Mouse (Mus musculus) kidney, embryonic 14.5 days (tissue): ENCODE measurements around the gene Mylpf. TPM values are rescaled to one million over a fixed set of nuclear protein-coding genes. Genes with fewer than 3 reads are reported as not detected.
A peak's percentile ranks its signal among the peaks of the same experiment; 100 is the strongest.

Source experiments
- ATAC-seq: fragments of 200-750 bp; cut with Nextera tagmentation; 2 replicates; pipeline ENCODE4 v1.8.0; 2017; ENCODE audit warnings: moderate number of reproducible peaks, mild to moderate bottlenecking, moderate TSS enrichment, moderate library complexity; ENCODE audit not compliant: low FRiP score, low TSS enrichment
- H3K27ac ChIP-seq: fragments of 300-500 bp; sonication (generic); 2 replicates; pipeline ENCODE4 v1.5.1; 2014; ENCODE audit warnings: low read depth, mild to moderate bottlenecking, low read length, moderate library complexity, mixed read lengths
- H3K27me3 ChIP-seq: fragments of 300-500 bp; sonication (generic); 2 replicates; pipeline ENCODE4 v1.6.1; 2014; ENCODE audit warnings: mild to moderate bottlenecking, low read length; ENCODE audit not compliant: control insufficient read depth, insufficient read depth
- H3K36me3 ChIP-seq: fragments of 300-500 bp; sonication (generic); 2 replicates; pipeline ENCODE4 v1.6.1; 2014; ENCODE audit warnings: low read length, mixed read lengths; ENCODE audit not compliant: control insufficient read depth, insufficient read depth
- H3K4me1 ChIP-seq: fragments of 300-500 bp; sonication (generic); 2 replicates; pipeline ENCODE4 v1.6.1; 2014; ENCODE audit warnings: low read length, mixed read lengths; ENCODE audit not compliant: control insufficient read depth, insufficient read depth
- H3K4me2 ChIP-seq: fragments of 300-500 bp; sonication (generic); replicated peaks from 2 replicates; pipeline ENCODE4 v1.6.1; 2014; ENCODE audit warnings: low read depth, mild to moderate bottlenecking, low read length
- H3K4me3 ChIP-seq: fragments of 300-500 bp; sonication (generic); 2 replicates; pipeline ENCODE4 v1.5.1; 2014; ENCODE audit warnings: mild to moderate bottlenecking, low read length
- H3K9ac ChIP-seq: fragments of 300-500 bp; sonication (generic); 2 replicates; pipeline ENCODE4 v1.6.1; 2014; ENCODE audit warnings: low read depth, mild to moderate bottlenecking, low read length, moderate library complexity
- H3K9me3 ChIP-seq: fragments of 300-500 bp; sonication (generic); 2 replicates; pipeline ENCODE4 v1.6.1; 2016; ENCODE audit warnings: low read length; ENCODE audit not compliant: control insufficient read depth
- WGBS: fragments of 180-500 bp; shearing (Covaris S2); extraction: QIAGEN DNeasy Blood & Tissue Kit; methylation state at CpG from one replicate; pipeline ENCODE4 v1.1.7; 2014; 5-methylcytosine and 5-hydroxymethylcytosine counted together
- polyA plus RNA-seq: library from polyadenylated mRNA; unstranded; fragments of >200 nt; fragmentation: Nextera tagmentation; extraction: Ambion mirVana; gene quantifications from 2 replicates; pipeline ENCODE4 v1.2.1, GENCODE M21; 2014

Gene Mylpf
- polyA plus RNA-seq, 1 experiment from 2014 or later, result 10.3 TPM

DNA sequence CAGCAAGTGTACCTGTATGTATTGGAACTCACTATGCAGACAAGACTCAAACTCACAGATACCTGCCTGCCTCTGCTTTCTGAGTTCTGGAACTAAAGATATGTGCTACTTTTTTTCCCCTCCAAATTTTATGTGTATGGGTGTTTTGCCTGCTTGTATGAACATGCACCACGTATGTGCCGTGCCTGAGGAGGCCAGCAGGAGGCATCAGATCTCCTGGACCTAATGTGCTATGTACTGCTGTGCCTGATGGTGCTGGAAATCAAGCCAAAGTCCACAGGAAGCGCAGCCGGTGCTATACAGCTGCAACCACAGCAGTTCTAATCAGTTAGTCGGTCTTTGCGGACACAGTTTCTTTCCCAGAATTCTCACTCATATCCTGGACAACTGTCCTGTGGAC, 24.9 kb upstream of the Mylpf start:
- no peak for ATAC-seq
- H3K4me3 ChIP-seq, result no peak overlapping the region

DNA sequence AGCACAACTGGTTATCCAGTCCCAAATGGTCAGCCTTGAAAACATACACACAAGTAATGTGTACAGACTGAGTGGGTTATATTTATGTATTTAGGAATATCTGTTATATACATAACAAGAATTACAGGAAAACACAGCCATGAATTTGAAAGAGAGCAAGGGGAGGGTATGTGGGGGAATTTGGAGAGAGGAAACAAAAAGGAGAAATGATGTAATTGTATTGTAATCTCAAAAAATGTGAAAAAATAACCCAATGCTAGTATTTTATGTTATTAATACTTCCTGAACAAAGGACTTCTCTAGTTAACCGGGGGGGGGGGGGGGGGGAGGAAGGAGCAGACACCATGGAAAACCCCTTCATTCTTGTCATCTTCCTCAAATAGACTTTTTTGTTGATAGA, 24.0 kb upstream of the Mylpf start:
- no peaks in the 10 kb centered on the region for H3K4me1 ChIP-seq
- no peaks in the 10 kb centered on the region for H3K36me3 ChIP-seq
- H3K27ac ChIP-seq, result no peak overlapping the region
- no peak overlapping the region for H3K4me2 ChIP-seq
- H3K4me3 ChIP-seq, result no peak overlapping the region
- no peak overlapping the region for H3K9ac ChIP-seq
- H3K9me3 ChIP-seq, result no peaks in the 10 kb centered on the region
- ATAC-seq, result no peak
- WGBS, result 33% methylated on average over 1 of the region's 1 CpGs
- no peaks in the 10 kb centered on the region for H3K27me3 ChIP-seq

More for the DNA sequence above, 24.9 kb upstream of the Mylpf start:
- H3K36me3 ChIP-seq, result no peaks in the 10 kb centered on the region
- no peaks in the 10 kb centered on the region for H3K9me3 ChIP-seq
- no peak overlapping the region for H3K9ac ChIP-seq
- no peaks in the 10 kb centered on the region for H3K27me3 ChIP-seq
- WGBS, result 78% methylated on average over 6 of the region's 6 CpGs
- no peak overlapping the region for H3K4me2 ChIP-seq
- no peak overlapping the region for H3K27ac ChIP-seq
- H3K4me1 ChIP-seq, result no peaks in the 10 kb centered on the region

DNA sequence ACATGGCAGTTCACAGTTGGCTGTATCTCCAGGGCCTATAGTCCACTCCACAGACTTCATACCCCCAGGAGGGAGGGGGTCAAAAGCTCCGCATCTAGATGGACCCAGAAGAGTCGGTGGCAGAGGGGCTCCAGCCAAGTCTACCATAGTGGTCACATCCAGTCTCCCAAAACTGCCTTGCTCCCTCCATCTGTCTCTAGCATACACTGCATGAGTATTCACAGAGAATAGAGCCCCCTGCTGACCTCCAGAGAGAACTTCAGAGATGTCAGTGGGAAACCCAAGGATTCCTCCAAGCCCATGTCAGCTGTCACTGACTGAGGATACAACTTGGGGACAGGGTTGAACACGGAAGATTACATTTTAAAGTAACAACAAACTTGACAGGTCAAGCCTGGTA, 23.1 kb upstream of the Mylpf start:
- 71% methylated on average over 3 of the region's 3 CpGs for WGBS
- H3K4me1 ChIP-seq, result no peaks in the 10 kb centered on the region
- 0 out of 2 replicates have a peak, but pooled peaks have one; percentile 32 for ATAC-seq

DNA sequence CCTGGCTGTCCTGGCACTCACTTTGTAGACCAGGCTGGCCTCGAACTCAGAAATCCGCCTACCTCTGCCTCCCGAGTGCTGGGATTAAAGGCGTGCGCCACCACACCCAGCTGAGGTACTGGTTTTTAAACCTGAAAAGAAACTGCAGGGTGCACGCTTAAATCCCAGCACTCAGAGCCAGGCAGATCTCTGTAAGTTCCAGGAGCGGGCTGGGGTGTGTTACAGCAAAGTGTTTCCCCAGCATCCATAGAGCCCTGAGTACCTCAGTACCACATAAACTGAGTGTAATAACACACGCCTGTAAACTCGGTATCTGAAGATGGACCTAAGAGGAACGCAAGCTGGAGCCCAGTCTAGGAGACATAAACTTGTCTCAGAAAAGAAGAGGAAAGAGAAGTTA, 21.3 kb upstream of the Mylpf start:
- 78% methylated on average over 10 of the region's 10 CpGs for WGBS
- no peaks in the 10 kb centered on the region for H3K4me1 ChIP-seq
- no peak overlapping the region for H3K4me3 ChIP-seq
- H3K27ac ChIP-seq, result no peak overlapping the region
- H3K27me3 ChIP-seq, result no peaks in the 10 kb centered on the region
- H3K9me3 ChIP-seq, result no peaks in the 10 kb centered on the region
- no peak overlapping the region for H3K4me2 ChIP-seq
- ATAC-seq, result no peak
- no peak overlapping the region for H3K9ac ChIP-seq
- H3K36me3 ChIP-seq, result peaks cover 11% of the 10 kb centered on the region; the same call in 1 of the 2 replicates

More for the DNA sequence above, 23.1 kb upstream of the Mylpf start:
- Histone ChIP-seq H3K27ac (no peak overlapping the region), H3K36me3 (no peaks in the 10 kb centered on the region), H3K9ac (no peak overlapping the region), H3K27me3 (no peaks in the 10 kb centered on the region), H3K9me3 (no peaks in the 10 kb centered on the region), H3K4me2 (no peak overlapping the region), H3K4me3 (no peak overlapping the region)

DNA sequence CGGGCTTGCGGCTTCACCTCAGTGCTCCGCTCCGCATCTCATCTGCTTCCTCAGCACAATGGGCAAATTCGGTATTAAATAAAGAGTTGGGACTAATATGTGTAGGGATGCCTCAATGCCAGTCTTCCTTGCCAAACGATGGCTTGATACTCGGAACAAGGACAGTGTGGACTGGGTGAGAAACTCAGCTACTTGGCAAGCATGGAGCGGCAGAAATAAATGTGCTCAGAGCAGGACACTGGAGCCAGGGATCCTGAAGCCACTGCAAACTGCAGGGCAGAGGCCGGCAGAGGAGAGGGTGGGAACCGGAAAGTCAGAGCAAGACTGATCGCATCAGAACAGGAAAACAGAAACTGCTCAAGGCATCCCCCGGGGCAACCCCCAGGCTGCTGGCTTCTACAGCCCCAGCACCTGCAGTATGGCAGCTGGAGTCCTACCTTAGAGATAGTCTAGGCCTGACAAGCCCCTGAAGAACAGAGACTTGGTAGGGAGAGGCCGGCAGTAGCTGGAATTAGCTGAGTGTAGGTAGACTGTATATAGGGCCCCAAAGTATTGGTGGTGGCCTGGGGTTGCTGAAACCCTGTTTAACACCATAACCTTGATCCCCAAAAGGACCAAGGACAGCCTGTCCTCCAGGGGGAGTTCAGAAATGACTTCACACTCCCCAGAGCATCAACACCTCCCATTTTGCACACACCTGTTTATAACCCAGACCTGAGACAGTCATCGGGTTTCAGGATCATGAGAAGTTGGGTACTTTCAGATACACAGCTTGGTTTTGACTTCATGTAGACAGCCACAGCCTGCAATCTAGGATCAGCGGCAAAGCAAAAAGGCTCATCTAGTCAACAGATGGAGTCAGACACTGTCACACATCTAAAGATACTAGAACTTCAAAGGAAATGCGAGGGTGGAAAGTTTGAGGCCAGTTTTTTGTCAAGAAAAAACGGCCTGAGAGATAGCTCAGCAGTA, 20.1 kb upstream of the Mylpf start:
- peaks cover 23% of the 10 kb centered on the region for H3K36me3 ChIP-seq
- no peak overlapping the region for H3K4me2 ChIP-seq
- no peaks in the 10 kb centered on the region for H3K4me1 ChIP-seq
- no peaks in the 10 kb centered on the region for H3K27me3 ChIP-seq
- no peak overlapping the region for H3K27ac ChIP-seq
- no peak for ATAC-seq
- H3K4me3 ChIP-seq, result no peak overlapping the region
- H3K9ac ChIP-seq, result no peak overlapping the region
- H3K9me3 ChIP-seq, result no peaks in the 10 kb centered on the region
- 79% methylated on average over 17 of the region's 17 CpGs for WGBS

DNA sequence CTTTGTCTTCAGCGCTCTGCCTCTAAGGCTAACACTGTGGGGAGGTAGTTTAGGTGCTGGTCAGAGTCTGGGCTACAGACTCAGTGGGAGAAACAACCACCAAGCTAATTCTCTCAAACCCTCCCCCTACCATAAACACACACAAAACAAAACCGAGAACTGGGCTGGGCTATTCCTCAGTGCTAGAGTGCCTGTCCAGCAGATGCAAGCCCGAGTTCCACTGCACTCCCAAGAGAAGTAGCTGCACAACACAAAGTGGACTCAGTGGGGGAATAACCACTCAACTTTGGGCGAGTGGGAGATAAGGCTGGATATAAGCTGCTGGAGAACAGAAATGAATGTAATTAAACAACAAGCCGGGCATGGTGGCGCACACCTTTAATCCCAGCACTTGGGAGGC, 18.0 kb upstream of the Mylpf start:
- Histone ChIP-seq H3K4me2 (no peak overlapping the region), H3K27ac (no peak overlapping the region), H3K4me1 (peaks cover 9% of the 10 kb centered on the region), H3K36me3 (peaks cover 33% of the 10 kb centered on the region), H3K9ac (no peak overlapping the region), H3K27me3 (no peaks in the 10 kb centered on the region), H3K9me3 (no peaks in the 10 kb centered on the region), H3K4me3 (no peak overlapping the region)
- no peak for ATAC-seq
- WGBS, result 74% methylated on average over 6 of the region's 6 CpGs

DNA sequence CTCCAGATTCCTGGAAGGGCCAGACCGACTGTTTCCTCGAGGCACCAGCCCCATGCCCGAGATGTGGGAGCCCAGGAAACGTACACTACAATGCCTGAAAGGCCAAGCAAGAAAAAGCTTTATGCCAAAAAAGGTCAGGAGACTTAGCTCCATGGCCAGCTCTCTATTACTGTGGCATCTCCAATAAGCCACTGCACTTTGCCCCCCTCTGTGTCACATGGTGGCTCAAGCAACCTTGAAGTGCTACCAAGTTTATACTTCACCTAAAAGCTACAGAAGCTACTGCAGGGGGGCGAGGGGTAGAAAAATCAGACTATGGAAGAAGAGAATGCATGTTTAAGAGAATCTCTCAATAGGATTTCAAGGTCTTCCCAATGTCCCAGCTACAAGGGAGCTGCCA, 15.7 kb upstream of the Mylpf start:
- H3K27me3 ChIP-seq, result no peaks in the 10 kb centered on the region
- H3K4me1 ChIP-seq, result peaks cover 9% of the 10 kb centered on the region
- peaks cover 37% of the 10 kb centered on the region for H3K36me3 ChIP-seq
- no peak for ATAC-seq
- no peak overlapping the region for H3K4me3 ChIP-seq
- no peak overlapping the region for H3K4me2 ChIP-seq
- H3K9me3 ChIP-seq, result no peaks in the 10 kb centered on the region
- 91% methylated on average over 5 of the region's 5 CpGs for WGBS
- H3K27ac ChIP-seq, result no peak overlapping the region
- no peak overlapping the region for H3K9ac ChIP-seq

DNA sequence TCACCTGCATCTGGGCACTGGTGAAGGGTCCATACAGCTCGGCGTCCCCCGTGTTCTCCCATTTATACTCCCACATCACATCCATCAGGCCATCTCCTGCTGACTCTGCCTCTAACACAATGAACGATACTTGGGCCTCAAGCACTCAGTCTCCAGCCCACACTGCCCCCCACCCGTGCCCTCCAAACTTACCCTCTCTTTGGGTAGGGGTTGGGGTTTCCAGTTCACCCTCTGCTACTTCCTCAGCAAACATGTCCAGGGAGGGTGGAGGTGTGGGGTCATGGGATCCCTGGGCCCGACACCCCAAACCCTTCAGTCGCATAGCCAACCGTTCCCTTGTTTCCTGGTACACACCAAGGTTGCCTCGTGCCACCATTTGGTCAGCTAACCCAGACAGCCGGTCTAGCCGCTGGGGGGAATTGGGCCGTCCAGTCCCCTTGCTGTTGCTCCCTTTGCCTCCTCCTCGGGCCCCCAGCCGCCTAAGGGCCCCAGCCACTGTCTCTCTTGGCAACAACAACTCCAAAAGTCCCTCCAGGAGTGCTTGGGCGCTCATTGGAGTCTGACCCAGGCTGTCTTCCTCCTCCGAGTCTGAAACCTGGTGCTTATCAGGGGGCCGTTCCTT, 14.6 kb upstream of the Mylpf start:
- H3K27me3 ChIP-seq, result no peaks in the 10 kb centered on the region
- H3K9me3 ChIP-seq, result no peaks in the 10 kb centered on the region
- peaks cover 9% of the 10 kb centered on the region for H3K4me1 ChIP-seq
- peaks cover 48% of the 10 kb centered on the region for H3K36me3 ChIP-seq
- H3K4me2 ChIP-seq, result peak overlapping the region; percentile 64
- 79% methylated on average over 17 of the region's 17 CpGs for WGBS
- no peak overlapping the region for H3K27ac ChIP-seq
- H3K9ac ChIP-seq, result peak overlapping the region; percentile 69
- ATAC-seq, result no peak
- peak overlapping the region; percentile 62; the same call in 1 of the 2 replicates for H3K4me3 ChIP-seq

DNA sequence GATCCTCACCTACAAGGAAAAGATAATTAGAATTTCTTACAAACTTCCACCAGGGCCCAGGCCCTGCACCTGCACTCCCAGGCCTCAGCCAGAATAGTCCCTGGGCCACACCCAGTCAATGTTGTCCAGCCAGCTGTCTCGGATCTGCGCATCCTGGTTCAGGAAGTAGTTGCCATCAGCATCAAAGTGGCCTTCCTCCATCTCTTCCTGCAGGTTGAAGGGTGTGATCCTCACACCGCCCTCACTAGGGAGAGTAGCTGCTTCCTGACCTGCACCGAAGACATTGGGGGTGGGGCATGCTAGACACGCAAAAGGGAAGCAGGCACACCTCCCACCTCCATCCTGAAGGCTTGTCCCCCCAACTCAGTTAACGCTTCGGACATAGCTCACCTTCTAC, 14.1 kb upstream of the Mylpf start:
- WGBS, result 75% methylated on average over 7 of the region's 7 CpGs
- Histone ChIP-seq H3K9ac (peak overlapping the region; percentile 69), H3K4me2 (peak overlapping the region; percentile 64), H3K27me3 (no peaks in the 10 kb centered on the region), H3K4me3 (peak overlapping the region; percentile 62), H3K9me3 (no peaks in the 10 kb centered on the region), H3K27ac (no peak overlapping the region), H3K4me1 (peaks cover 9% of the 10 kb centered on the region), H3K36me3 (peaks cover 54% of the 10 kb centered on the region)
- ATAC-seq, result no peak
